Mouse (Mus musculus) adrenal gland, postnatal 36 days (tissue): Measurements from ENCODE around the gene Tefm. TPM values are rescaled to one million over a fixed set of nuclear protein-coding genes. Genes with fewer than 3 reads are reported as not detected.
A peak's percentile ranks its signal among the peaks of the same experiment; 100 is the strongest.

Experiments
- DNase-seq, 2 experiments: peaks; one replicate each; pipeline ENCODE4 v3.0.0; 2021; ENCODE audit warnings: mixed read lengths in 1 of 2
- total RNA-seq, 2 experiments: library from RNA; stranded (reverse); gene quantifications; 2 replicates each; pipeline ENCODE4 v1.2.3; 2021

Gene Tefm
- total RNA-seq, 2 experiments from 2014 or later: 11.0 to 19.0 TPM

- DNase-seq: no peak
Observed at GRCm38 (mm10) chr11:80098444-80099056, 43.4 kb downstream of the Tefm start.

GRCm38 (mm10) chr11:80090555-80091164 lies 51.3 kb downstream of the Tefm start:
- no peak for DNase-seq

DNA sequence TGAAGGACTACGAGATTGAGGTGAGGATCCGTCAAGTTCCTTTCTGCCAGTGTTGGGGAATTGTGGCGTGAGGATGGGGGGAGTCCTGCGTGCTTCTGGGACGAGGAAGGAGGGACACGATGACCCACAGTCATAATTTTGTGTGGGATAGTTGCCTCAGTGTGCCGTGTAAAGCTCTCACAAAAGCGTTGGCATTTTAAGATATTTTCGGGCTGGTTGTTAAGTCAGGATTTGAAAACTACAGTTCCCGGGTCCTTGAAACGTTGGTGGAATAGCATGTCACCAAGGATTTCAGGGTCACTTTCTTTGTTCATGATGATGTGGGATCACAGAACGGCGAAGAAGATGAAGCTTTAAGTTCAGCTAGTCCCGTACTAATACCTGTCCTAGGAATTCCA lies 52.2 kb downstream of the Tefm start:
- no peak for DNase-seq

- DNase-seq: peak; percentile 91 to 94
Observed at GRCm38 (mm10) chr11:80088917-80089816, 52.8 kb downstream of the Tefm start, which contains the start of gene Atad5. Gene Atad5 (plus strand): TSS chr11:80089400.

GRCm38 (mm10) chr11:80086844-80087243 lies 55.1 kb downstream of the Tefm start:
- DNase-seq: peak; percentile 89 to 93

Other genes starting within 250 kb of the Tefm start
- 10 to 100 TPM; 39.8 to 41.7 TPM for gene Utp6, start 179.8 kb downstream of the Tefm start, total RNA-seq
- gene Suz12, start 149.1 kb downstream of the Tefm start, total RNA-seq: 10 to 100 TPM; 44.1 to 56.8 TPM
- 10 to 100 TPM; 15.6 to 15.8 TPM for gene Crlf3, start 61.2 kb downstream of the Tefm start, total RNA-seq
- gene Atad5, start 52.8 kb downstream of the Tefm start, total RNA-seq: 1 to 10 TPM; 2.2 to 2.3 TPM
- gene Adap2, start 11.9 kb upstream of the Tefm start, total RNA-seq: 10 to 100 TPM in 1 of 2 experiments, 1 to 10 TPM in 1; 9.6 to 10.3 TPM
- gene Rnf135, start 41.7 kb upstream of the Tefm start, total RNA-seq: 10 to 100 TPM in 1 of 2 experiments, 1 to 10 TPM in 1; 6.9 to 13.3 TPM
- gene Rhot1, start 66.8 kb upstream of the Tefm start, total RNA-seq: 10 to 100 TPM; 68.9 to 86.2 TPM
- 1 to 10 TPM; 3.0 to 3.3 TPM for gene Rhbdl3, start 158.7 kb upstream of the Tefm start, total RNA-seq
- 10 to 100 TPM; 12.7 to 20.5 TPM for gene 5730455P16Rik, start 235.9 kb upstream of the Tefm start, total RNA-seq
- 100 to 1,000 TPM; 122 to 136 TPM for gene Zfp207, start 241.1 kb upstream of the Tefm start, total RNA-seq